Mouse (Mus musculus) liver, postnatal 0 days (tissue): ENCODE measurements around the gene Mrps21. TPM values are rescaled to one million over a fixed set of nuclear protein-coding genes. Genes with fewer than 3 reads are reported as not detected.

Source experiments
- ATAC-seq: fragments of 200-750 bp; cut with Nextera tagmentation; 2 replicates; pipeline ENCODE4 v1.8.0; 2017; ENCODE audit warnings: mild to moderate bottlenecking, moderate library complexity
- DNase-seq: peaks from one replicate; pipeline ENCODE4 v3.0.0-alpha.2; 2016
- H3K27ac ChIP-seq: fragments of 300-500 bp; sonication (generic); 2 replicates; pipeline ENCODE4 v1.5.1; 2014; ENCODE audit warnings: antibody characterized with exemption, moderate library complexity, mild to moderate bottlenecking, low read depth
- H3K27me3 ChIP-seq: fragments of 300-500 bp; sonication (generic); 2 replicates; pipeline ENCODE4 v1.6.1; 2014; ENCODE audit warnings: low read length, control low read depth, mixed read lengths; ENCODE audit not compliant: insufficient read depth
- H3K36me3 ChIP-seq: fragments of 300-500 bp; sonication (generic); replicated peaks from 2 replicates; pipeline ENCODE4 v1.6.1; 2014; ENCODE audit warnings: mild to moderate bottlenecking, control low read depth, low read length, moderate library complexity, mixed read lengths; ENCODE audit not compliant: insufficient read depth
- H3K4me1 ChIP-seq: fragments of 300-500 bp; sonication (generic); 2 replicates; pipeline ENCODE4 v1.6.1; 2014; ENCODE audit warnings: antibody characterized with exemption, mild to moderate bottlenecking, control low read depth; ENCODE audit not compliant: insufficient read depth
- H3K4me2 ChIP-seq: fragments of 300-500 bp; sonication (generic); 2 replicates; pipeline ENCODE4 v1.6.1; 2014; ENCODE audit warnings: low read depth, mild to moderate bottlenecking, low read length, moderate library complexity, mixed read lengths
- H3K4me3 ChIP-seq: fragments of 300-500 bp; sonication (generic); 2 replicates; pipeline ENCODE4 v1.5.1; 2014; ENCODE audit warnings: low read depth, low read length
- H3K9ac ChIP-seq: fragments of 300-500 bp; sonication (generic); replicated peaks from 2 replicates; pipeline ENCODE4 v1.6.1; 2014; ENCODE audit warnings: mild to moderate bottlenecking, moderate library complexity
- H3K9me3 ChIP-seq: fragments of 300-500 bp; sonication (generic); 2 replicates; pipeline ENCODE4 v1.6.1; 2016; ENCODE audit warnings: mild to moderate bottlenecking, control low read depth, low read length, mixed read lengths
- CTCF ChIP-seq: sonication (generic); IDR thresholded peaks from 2 replicates; pipeline ENCODE4 v1.5.1; 2016; ENCODE audit warnings: antibody characterized with exemption, low read depth
- EP300 ChIP-seq: IDR thresholded peaks from 2 replicates; pipeline ENCODE4 v1.6.1; 2016; ENCODE audit warnings: antibody characterized with exemption, low read depth, mild to moderate bottlenecking
- WGBS: fragments of 180-500 bp; shearing (Covaris S2); extraction: QIAGEN DNeasy Blood & Tissue Kit; methylation state at CpG from one replicate; pipeline ENCODE4 v1.1.7; 2014; ENCODE audit not compliant: insufficient replicate concordance; 5-methylcytosine and 5-hydroxymethylcytosine counted together
- polyA plus RNA-seq: library from polyadenylated mRNA; unstranded; fragments of >200 nt; fragmentation: Nextera tagmentation; extraction: Ambion mirVana; gene quantifications from 2 replicates; pipeline ENCODE4 v1.2.1, GENCODE M21; 2015

Gene Mrps21
- polyA plus RNA-seq, 1 experiment from 2014 or later, result 157 TPM

GRCm38 (mm10) chr3:95856115-95856514 is 15.2 kb downstream of the Mrps21 start:
- ATAC-seq (peak; percentile 2), DNase-seq (no peak)
- H3K27me3 ChIP-seq, result no peaks in the 10 kb centered on the region
- H3K4me2 ChIP-seq, result peak overlapping the region; percentile 79
- H3K9me3 ChIP-seq, result no peaks in the 10 kb centered on the region
- H3K9ac ChIP-seq, result peak overlapping the region; percentile 89
- WGBS, result 32% methylated on average over 7 of the region's 7 CpGs
- peaks cover 19% of the 10 kb centered on the region for H3K36me3 ChIP-seq
- TF ChIP-seq EP300 (no peak), CTCF (no peak)
- peak overlapping the region; percentile 84 for H3K27ac ChIP-seq
- H3K4me1 ChIP-seq, result peaks cover 8% of the 10 kb centered on the region; the same call in 1 of the 2 replicates
- H3K4me3 ChIP-seq, result peak overlapping the region; percentile 82

- DNase-seq, result peak; percentile 95
- TF ChIP-seq CTCF, result no peak
- TF ChIP-seq EP300, result peak; percentile 30; the same call in 1 of the 2 replicates
- Histone ChIP-seq H3K4me1 (peaks cover 8% of the 10 kb centered on the region; the same call in 1 of the 2 replicates), H3K4me3 (peak within 1 kb of the TSS; percentile 82), H3K4me2 (peak within 1 kb of the TSS; percentile 79), H3K27ac (peak within 1 kb of the TSS; percentile 84), H3K9me3 (no peaks in the 10 kb centered on the region), H3K9ac (peak within 1 kb of the TSS; percentile 89), H3K27me3 (no peaks in the 10 kb centered on the region), H3K36me3 (peaks cover 24% of the 10 kb centered on the region)
- under 1% methylated on average over 56 of the region's 56 CpGs for WGBS
- peak; percentile 99 for ATAC-seq
These were observed 15.7 kb downstream of the Mrps21 start, which contains the start of gene Prpf3 for GRCm38 (mm10) chr3:95855502-95856089. Gene Prpf3 (minus strand): TSS chr3:95855885.

- H3K36me3 ChIP-seq, result peaks cover 64% of the 10 kb centered on the region
- WGBS, result 74% methylated on average over 8 of the region's 8 CpGs
- H3K27ac ChIP-seq, result no peak overlapping the region
- peaks cover 8% of the 10 kb centered on the region; the same call in 1 of the 2 replicates for H3K4me1 ChIP-seq
- no peak overlapping the region for H3K4me3 ChIP-seq
- H3K9me3 ChIP-seq, result no peaks in the 10 kb centered on the region
- TF ChIP-seq EP300 (no peak), CTCF (no peak)
- ATAC-seq, result no peak
- H3K27me3 ChIP-seq, result no peaks in the 10 kb centered on the region
- H3K9ac ChIP-seq, result no peak overlapping the region
- DNase-seq, result no peak
- H3K4me2 ChIP-seq, result no peak overlapping the region
These were observed 20.0 kb downstream of the Mrps21 start for GRCm38 (mm10) chr3:95851317-95851716.

- WGBS, result 60% methylated on average over 4 of the region's 4 CpGs
- no peak for TF ChIP-seq CTCF
- no peak for TF ChIP-seq EP300
- Histone ChIP-seq H3K4me1 (peaks cover 5% of the 10 kb centered on the region; the same call in 1 of the 2 replicates), H3K27me3 (no peaks in the 10 kb centered on the region), H3K9me3 (no peaks in the 10 kb centered on the region), H3K36me3 (peaks cover 70% of the 10 kb centered on the region), H3K4me3 (no peak overlapping the region), H3K4me2 (no peak overlapping the region), H3K27ac (no peak overlapping the region), H3K9ac (no peak overlapping the region)
- no peak for DNase-seq
- ATAC-seq, result no peak
These were observed 20.7 kb downstream of the Mrps21 start for GRCm38 (mm10) chr3:95850611-95851010.

- H3K4me3 ChIP-seq, result no peak overlapping the region
- H3K27me3 ChIP-seq, result no peaks in the 10 kb centered on the region
- ATAC-seq (no peak), DNase-seq (no peak)
- no peaks in the 10 kb centered on the region for H3K4me1 ChIP-seq
- no peak overlapping the region for H3K27ac ChIP-seq
- H3K4me2 ChIP-seq, result no peak overlapping the region
- 81% methylated on average over 3 of the region's 3 CpGs for WGBS
- no peaks in the 10 kb centered on the region for H3K9me3 ChIP-seq
- peaks cover 80% of the 10 kb centered on the region for H3K36me3 ChIP-seq
- TF ChIP-seq CTCF (peak; percentile 13; the same call in 1 of the 2 replicates), EP300 (no peak)
- H3K9ac ChIP-seq, result no peak overlapping the region
These were observed 28.7 kb downstream of the Mrps21 start for GRCm38 (mm10) chr3:95842503-95843214.

GRCm38 (mm10) chr3:95839250-95839649 is 32.1 kb downstream of the Mrps21 start:
- WGBS, result 64% methylated on average over 2 of the region's 2 CpGs
- ATAC-seq, result no peak
- H3K4me2 ChIP-seq, result no peak overlapping the region
- no peaks in the 10 kb centered on the region for H3K4me1 ChIP-seq
- H3K4me3 ChIP-seq, result no peak overlapping the region
- peak; percentile 38; the same call in 1 of the 2 replicates for TF ChIP-seq EP300
- no peak for TF ChIP-seq CTCF
- no peaks in the 10 kb centered on the region for H3K27me3 ChIP-seq
- H3K27ac ChIP-seq, result no peak overlapping the region
- peaks cover 74% of the 10 kb centered on the region for H3K36me3 ChIP-seq
- DNase-seq, result no peak
- H3K9me3 ChIP-seq, result no peaks in the 10 kb centered on the region
- no peak overlapping the region for H3K9ac ChIP-seq
